Mouse (Mus musculus) mesoderm, embryonic 11.5 days (tissue): ENCODE measurements around the gene Prss23.

Experiments
- DNase-seq: peaks from one replicate; pipeline ENCODE4 v3.0.0-alpha.2; 2012; ENCODE audit warnings: low read depth, low spot score

Prss23 gene

DNA sequence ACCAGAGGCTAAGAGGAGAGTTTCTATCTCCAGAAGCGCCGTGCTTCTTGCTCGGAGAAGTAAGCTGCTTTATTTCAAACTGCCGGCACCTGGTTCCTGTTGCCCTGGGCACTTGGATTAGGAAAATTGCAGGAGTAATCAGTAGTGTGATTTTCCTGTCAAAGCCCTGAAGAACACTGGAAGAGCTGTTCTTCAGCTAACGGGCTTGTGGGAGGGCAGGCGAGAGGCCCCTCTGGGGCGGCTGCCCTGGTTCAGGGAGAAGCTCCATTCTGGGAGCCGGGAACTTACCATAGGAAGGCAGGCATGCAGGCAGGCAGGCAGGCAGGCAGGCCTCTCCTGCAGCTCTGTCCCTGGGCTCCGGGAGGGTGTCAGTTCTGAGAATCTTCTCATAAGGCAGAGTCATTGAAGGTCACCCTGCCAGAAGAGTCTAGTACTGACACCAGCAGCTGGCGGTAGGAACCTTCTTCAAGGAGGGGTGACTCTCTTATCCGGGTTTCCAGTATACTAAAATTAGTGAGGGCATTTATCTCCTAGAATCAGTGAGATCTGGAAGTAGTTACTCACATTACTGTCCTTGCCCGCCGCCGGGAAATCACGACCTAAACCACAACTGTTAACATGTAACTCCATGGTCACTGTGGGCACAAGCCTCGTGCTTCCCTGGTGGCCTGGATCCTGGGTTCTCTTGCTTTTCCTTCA lies at the start of gene Prss23:
Gene Prss23, minus strand, starts transcription at position 457 of the 699 bp plus-strand sequence.
- DNase-seq = no peak

DNA sequence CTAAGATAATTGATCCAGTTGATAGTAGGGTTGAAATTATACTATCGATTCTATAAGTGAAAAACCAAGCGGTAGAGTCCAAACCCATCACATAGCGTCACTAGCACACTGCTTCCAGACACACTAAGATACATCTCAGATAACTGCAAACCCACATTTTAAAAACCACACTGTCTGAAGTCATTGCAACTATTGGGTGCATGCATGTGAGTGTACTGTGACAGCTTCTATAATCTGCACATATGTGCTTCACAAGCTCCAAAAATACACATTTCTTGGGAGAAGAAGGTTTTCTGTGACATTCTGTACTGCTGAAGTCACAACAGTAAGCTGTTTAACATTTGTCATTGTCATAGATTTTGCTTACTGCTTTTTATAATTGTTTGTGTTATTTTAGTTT lies 49.1 kb upstream of the Prss23 start:
- DNase-seq = no peak

DNA sequence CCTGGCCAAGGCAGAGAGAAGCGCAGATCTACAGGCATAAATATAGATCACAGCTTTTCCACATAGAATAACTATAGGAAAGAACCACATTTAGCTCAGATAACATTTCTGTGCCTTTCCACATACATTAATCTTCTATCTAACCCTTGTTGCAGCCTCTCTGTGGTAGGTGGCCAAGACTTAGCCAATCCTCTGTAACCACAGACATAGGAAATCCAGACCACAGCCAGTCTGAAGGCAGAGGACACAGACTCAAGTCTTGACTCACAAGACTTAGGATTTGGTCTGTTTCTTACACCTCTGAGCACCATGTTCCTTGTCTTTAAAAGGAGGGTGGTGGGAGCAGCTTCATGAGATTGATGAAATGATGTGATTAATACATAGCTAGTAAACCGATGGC lies 37.6 kb upstream of the Prss23 start:
- no peak for DNase-seq

DNA sequence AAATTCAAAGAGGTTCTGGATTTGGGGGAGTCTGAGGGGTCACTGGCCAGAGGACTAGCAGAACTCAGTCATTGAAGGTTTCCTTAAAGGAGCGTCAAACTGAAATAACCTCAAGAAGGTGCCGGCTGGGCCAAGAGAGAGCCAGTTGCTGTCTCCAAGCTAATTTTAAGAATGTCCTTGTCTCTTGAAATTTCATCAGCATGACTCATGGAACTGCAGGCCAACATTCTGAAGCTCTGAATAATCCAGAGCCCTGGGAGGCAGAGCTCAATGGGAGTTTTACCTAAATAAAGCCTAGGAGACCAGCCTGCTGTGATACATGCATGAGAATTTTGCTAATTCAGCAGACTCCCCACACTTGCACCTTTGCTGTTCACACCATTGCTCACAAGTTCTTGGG lies 36.5 kb upstream of the Prss23 start:
- no peak for DNase-seq

DNA sequence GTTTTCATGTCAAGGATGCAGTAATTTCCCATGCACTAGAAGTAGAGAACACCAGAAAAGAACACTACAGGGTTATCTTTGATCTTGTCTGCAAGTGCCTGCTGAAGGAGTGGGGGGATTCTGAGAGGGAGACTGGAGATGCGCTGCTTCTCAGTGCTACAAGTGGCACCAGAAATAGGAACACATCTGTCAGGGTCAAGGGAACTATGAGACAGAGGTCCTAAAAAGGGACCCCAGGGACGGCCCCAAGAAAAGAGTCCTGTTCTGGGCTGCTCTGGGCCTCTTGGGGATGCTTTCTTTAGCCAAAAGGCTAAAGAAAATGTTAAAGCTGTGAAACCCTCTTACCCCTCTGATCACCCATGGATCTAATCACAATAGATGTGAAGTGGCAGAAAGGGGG lies 35.2 kb upstream of the Prss23 start:
- no peak for DNase-seq

DNA sequence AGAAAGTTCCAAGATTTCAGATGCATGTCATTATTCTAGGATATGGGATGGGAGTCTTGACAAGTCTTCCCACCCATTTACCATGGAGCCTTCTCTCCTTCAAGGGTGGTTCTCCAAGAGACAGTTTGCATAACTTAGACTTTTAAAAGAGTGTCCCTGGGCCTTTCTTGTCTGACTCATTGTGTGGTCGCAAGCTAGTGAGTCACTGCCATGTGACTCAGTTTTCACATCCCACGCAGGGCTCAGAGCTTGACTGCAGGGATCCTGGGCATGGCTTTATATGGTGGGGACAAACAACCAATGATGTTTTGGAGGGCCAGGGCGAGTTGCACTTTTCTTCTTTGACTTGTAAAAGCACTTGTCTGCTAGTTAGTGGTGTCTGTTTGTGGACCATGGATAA lies 34.0 kb upstream of the Prss23 start:
- no peak for DNase-seq

DNA sequence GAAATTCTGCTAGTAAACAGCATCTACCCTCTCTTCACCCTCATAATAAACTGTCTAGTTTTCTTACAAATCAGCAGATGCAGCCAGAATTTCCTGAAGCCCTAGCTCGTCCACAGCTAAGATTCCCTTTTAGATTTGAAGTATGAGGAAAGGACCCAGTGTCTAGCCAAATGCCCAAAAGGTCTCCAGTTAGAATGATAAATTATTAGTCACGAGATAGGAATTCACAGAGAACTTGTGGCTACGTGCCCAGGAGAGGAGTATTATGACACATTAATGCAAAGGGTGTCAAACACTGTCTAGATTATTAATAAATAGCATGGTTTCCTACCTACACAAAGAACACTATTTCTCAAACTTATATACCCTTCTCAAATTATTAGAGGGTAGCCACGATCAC lies 32.6 kb upstream of the Prss23 start:
- no peak for DNase-seq

DNA sequence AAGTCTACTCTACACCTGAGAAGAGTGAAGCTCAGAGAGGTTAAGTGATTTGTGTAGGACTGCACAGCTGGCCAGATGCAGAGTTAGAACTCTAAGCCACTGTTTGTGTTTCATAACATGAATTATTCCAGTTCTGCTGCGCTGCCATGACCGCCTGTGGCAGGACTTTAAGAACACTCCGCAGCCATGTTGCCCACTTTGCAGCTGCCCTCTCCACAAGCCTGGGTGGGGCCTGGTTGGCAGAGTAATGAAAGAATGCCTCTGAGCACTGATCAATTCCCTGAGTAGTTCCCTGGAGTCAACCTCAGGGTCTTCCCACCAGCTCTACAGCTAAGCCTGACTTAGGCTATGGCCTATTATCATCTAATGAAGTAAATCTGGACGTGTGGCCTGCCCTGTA lies 32.1 kb upstream of the Prss23 start:
- DNase-seq = no peak

DNA sequence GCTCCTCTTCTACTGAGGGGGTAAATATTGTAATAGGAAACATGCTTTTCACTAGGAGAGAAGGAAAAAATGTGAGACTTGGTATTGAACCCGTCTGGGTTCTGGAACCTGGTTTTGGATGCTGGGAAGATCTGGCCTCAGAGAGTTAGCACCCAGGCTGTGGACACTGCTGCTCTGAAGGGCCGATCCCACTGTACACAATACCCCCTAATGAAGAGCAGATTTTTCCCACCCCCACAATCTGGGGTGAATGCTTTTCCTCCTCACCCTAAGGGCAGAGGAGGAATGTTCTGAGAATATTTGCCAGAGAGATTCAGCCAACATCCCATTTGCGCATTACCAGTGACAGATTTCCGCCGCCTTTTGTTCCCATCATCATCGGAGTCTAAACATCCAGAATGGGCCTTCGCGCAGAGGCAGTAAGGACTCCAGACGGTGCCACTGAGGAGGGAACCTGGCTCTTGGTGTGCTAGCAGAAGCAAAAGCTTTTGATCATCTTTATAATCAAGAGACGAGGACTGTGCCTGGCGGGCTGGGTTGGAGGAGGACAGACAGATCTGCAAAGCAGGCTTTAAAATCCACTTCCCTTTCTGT lies 31.6 kb upstream of the Prss23 start:
- no peak for DNase-seq

DNA sequence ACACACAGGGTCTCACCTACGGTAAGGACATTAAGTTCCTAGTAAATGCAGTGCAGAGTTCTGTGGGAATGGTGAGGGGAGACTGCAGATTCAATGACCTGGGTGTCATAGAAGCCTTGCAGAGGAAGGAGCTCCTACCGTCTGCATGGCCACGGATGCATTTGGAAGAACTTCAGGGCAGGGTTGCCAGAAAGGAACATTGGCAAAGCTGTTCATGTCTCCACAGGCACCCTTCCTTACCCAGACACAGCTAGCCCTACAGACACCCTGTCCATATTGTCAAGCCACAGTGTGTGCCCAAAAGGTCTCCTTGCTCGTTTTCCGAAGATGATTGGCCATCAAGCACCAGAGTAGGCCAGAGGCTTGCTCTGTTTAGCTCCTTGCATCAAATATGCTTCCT lies 30.1 kb upstream of the Prss23 start:
- no peak for DNase-seq

DNA sequence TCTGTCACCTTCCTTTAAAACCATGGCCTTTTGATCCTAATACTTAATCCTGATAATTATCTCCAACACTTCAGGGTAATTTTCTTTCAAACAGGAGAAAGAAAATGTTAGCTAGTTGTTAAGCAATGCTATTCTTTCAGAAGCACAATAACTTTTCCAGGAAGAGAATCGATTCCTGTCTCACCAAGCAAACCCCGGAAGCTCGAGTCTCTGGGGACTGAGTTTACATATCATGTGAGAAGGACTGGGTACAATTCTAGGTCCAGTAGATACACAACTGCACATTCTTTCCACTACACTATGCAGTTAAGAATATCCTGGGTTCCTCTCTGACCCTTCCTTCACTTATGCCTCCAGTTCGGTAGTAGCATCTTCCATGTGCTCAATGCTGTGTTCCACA lies 29.7 kb upstream of the Prss23 start:
- no peak for DNase-seq

DNA sequence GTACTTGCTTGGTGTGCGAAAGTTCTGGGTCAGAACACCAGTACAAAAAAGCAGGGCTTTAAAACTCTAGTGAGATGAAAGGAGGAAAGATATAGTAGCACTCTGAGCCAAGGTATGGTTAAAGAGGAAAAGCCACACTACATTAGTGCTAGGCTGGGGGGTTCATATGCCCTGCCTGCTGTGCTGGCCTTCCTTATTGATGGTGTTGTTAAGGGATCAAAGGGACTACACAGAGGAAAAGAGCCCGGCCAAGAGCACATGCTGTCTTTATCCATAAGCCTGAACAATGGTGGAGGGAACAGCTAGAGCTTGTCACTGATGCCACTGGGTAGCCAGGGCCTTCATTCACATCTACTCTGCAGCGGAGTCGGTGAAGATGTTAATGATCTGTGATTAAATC lies 28.2 kb upstream of the Prss23 start:
- DNase-seq = peak; percentile 37

DNA sequence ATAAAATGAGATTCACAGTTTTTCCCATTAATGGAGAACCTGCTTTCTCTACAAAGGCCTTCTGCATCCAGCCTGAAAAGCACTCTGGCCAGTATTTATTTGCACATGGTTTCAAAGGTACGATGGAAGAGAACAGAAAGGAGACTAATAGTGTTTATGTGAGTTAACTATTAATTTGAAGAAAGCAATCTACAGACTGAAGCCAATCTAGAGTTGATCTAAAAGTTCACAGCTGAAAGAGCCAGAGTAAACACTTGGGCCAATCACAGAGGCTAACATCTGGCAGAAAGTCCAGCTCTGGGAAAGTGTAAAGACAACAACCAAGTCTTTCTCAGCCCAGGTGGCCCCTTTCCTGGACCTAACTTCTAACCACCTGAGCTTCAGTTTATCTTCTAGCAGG lies 27.1 kb upstream of the Prss23 start:
- no peak for DNase-seq

DNA sequence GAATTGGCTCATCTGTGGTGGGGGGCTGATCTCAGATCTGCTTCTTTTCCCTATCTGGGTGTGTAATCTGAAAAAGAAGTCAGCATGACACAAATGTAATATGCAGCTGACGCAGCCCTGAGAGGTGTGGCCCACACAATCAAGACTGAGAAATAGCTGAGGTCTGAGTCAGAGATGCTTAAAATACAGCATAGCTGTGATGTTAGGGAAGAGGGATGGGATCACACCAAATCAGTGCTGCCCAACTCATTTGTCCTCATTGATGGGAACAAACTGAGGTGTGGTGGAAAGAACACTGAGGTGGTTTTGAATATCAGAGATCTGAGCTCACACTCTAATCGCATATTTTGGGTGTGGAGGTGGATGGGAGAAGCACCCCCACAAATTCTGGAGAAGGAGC lies 14.0 kb upstream of the Prss23 start:
- DNase-seq = no peak

DNA sequence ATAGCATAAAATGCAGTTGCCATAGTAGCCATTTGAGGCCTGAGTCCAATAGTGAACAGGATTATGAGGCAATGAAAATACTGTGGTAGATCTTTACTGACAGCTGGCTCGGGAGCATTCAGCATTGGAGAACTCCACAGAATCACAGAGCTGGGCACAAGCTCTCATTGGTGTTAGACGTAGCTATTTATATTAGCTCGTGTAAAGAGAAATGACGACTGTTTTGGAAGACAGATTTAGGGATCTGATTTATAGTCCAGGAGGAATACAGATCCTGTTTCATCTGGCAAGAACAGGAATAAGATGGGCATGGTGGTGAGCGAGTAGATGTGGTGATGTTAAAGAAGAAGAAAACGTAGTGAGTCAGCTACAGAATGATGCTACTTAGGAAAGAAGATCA lies 12.4 kb upstream of the Prss23 start:
- no peak for DNase-seq

DNA sequence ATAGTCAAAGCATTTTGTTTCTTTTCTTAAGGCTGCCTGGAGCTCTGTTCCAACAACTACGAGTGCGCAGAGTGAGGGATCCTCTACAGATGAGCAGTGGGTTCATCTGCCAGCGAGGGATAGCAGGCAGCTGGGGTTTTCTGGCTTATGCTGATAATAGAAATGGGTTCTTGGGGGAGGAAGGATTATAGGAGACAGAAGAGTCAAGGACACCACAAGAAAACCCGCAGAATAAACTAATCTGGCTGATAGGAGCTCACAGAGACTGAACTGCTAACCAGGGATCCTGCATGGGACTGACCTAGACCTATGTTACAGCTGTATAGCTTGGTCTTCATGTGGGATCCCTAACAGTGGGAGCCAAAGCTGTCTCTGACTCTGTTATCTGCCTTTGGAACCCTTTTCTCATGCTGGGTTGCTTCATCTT lies 456 bp upstream of the Prss23 start:
- no peak for DNase-seq

DNA sequence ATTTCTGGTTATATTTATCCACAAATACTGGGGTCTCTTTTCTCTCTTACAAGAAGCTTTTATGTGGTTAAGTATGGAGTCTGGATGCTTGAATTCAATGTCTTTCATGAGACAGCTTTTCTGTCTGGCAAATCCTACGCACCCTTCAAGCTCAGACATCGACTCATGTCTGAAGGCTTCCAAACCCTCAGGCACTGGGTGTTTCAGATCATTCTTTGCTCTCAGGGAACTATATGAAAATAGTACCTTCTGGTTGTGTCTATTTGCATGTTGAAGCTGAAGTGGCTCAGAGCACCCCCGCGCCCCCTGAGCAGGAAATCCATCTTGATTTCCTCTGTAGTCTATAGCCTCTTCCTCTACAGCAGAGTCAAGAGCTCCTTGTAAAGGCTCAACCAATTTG lies 3.2 kb downstream of the Prss23 start:
- no peak for DNase-seq

DNA sequence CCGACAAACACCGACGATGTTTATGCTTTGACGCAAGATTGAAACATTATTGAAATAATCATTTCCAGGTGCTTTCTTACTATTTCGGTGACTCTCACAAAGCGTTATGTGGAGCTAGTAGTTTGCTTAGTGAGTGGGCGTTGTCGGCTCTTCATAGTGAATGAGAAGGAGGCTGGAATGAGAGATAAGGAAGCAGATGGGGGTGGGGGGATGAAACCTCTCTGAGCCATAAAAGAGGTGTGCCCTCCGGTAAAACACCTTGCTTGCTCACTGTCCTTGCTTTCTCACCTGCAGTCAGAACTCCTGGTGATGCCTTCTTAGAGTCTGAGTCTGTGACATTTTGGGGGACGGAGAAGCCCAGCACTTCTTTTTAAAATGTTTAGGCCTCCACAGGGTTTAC lies 4.8 kb downstream of the Prss23 start:
- no peak for DNase-seq

DNA sequence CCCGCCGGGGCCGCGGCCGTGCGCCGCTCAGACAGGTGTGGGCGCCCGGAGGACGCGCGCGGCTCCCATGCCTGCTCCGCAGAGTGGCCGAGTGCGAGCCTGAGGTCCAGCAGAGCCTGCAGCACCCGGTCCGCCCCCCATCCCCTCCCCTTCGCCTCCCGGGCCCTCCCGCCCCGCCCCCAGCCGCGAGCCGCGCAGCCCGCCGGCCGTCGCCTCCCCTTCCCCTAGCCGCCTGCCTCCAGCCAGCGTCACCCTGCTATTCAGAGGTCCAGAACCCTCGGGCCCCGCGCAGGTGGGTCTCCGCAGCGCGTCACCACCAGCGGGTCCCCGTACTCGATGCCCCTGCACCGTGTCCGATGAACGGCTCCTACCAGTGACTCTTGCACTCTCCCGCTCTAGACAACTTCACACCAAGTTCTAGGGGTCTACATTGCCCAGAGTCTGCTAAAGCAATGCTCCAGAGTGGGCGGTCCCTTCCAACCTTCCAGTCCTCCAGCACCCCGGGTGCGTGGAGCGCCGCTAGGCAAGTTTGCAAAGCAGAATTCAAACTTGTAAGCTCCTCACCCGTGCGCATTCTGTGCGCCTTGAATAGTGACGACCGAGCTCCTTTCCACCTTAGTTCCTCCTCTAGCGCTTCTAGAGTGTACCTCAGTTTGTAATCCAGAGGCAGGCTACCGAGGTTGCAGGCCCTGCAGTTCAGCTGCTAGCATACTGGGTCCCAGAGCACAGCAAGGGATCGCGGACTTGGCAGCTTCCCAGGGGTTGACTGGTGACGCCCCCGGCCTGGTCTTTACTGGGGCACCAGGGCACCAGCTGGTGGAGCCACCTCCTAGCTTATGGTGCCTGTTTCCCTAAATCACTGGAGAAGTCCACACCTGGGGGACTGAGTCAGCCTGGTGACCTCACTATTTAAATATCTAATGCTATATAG lies 9.3 kb downstream of the Prss23 start:
- DNase-seq = peak; percentile 70

DNA sequence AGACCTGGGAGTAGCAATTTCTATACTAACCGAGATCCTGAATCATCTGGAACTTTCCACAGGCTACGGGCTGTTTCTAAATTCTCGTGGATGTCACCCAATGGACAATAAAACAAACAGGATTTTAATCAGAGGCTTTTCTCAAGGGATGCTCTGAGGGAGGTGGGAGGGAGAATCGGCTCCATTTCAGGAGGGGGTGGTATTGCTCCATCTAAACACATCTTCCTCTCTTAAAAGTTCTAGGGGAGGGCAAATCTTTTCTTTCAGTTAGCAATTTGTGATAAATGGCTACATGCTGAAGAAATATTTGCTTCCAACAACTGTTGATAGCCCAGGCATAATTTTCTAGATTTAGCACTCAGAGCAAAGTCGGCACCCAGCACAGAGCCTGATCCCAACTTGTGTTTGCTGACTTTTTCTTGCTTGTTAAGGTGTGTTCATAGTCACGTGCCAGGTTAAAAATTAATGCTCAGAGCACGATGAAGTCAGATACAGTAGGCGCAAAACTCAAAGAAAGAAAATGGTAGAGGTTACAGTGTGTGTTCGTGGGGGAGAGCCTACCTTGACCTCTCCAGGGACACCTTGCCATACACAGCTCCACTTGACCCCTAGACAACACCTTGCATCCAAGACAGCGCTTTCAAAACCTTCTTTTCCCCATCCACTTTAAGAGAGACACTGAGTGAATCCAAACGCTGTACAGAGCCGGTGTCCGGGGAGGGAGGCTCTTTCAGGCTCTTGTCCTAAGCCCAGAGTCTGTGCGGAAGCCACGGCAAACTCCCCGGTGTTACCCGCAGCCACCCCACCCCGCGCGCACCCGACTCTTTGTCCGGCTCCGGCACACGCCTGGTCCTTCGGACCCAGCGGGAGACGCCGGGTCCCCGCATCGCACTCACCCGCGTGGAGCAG lies 10.2 kb downstream of the Prss23 start:
- no peak for DNase-seq

DNA sequence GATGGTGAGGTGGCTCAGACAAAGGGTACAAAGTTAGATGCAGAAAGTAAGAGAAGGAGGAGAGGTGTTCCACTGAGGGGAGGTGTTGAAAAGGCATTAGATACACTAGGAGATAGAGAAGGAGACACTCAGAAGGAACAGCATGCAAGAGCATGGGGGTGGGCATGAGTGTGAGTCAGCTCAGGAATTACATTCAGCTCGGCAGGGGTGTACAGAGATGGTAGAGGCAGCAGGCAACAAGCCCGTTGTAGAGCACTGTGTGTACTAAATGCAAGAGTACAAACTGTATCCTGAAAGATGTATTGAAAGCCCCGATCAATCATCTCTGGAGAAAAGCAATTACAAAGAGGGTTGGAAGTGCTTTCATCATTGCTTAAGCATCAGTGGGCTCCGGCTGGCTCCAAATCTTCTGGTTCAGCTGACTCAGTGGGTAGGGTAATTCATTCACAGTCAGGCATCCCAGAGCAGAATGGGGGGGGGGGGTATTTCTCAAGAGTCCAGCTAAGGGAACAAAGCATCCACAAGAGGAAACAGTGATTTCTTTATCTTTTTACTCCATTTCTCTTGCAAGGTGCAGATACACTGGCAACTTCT lies 15.0 kb downstream of the Prss23 start:
- no peak for DNase-seq
